Mouse (Mus musculus) WW6 (cell line): Measurements from ENCODE around the gene Cenpp.
"Not testable (repeated sequence)": the region's sequence is repeated elsewhere in the genome, so short reads cannot be mapped to it uniquely, and the experiment has no call there.

ENCODE experiments used
- DNase-seq: peaks from one replicate; pipeline ENCODE4 v3.0.0-alpha.2; 2013; ENCODE audit warnings: low read depth, low spot score

Cenpp gene

GRCm38 (mm10) chr13:49607714-49608113 is 44.9 kb downstream of the Cenpp start, which contains the start of gene Ogn:
Gene Ogn (plus strand): TSS chr13:49608046.
- DNase-seq = no peak

- no peak for DNase-seq
Measured at GRCm38 (mm10) chr13:49603603-49604002, 49.0 kb downstream of the Cenpp start.

- not testable (repeated sequence) for DNase-seq
Measured at GRCm38 (mm10) chr13:49602541-49602940, 50.0 kb downstream of the Cenpp start.

GRCm38 (mm10) chr13:49586062-49586461 is 66.5 kb downstream of the Cenpp start:
- DNase-seq = no peak

- no peak for DNase-seq
Measured at GRCm38 (mm10) chr13:49584307-49585005, 68.1 kb downstream of the Cenpp start.

GRCm38 (mm10) chr13:49583859-49584258 is 68.7 kb downstream of the Cenpp start:
- no peak for DNase-seq

- no peak for DNase-seq
Measured at GRCm38 (mm10) chr13:49581541-49582530, 70.7 kb downstream of the Cenpp start, which contains the start of gene Omd. Gene Omd (plus strand): TSS chr13:49582462.

- DNase-seq = no peak
Measured at GRCm38 (mm10) chr13:49571418-49571817, 81.2 kb downstream of the Cenpp start.

GRCm38 (mm10) chr13:49570371-49570770 is 82.2 kb downstream of the Cenpp start:
- DNase-seq = no peak

- no peak for DNase-seq
Measured at GRCm38 (mm10) chr13:49564347-49564746, 88.2 kb downstream of the Cenpp start.

- no peak for DNase-seq
Measured at GRCm38 (mm10) chr13:49560886-49561285, 91.7 kb downstream of the Cenpp start.

GRCm38 (mm10) chr13:49559185-49559584 is 93.4 kb downstream of the Cenpp start:
- no peak for DNase-seq

- DNase-seq = no peak
Measured at GRCm38 (mm10) chr13:49556924-49557323, 95.7 kb downstream of the Cenpp start.

GRCm38 (mm10) chr13:49556203-49556602 is 96.4 kb downstream of the Cenpp start:
- no peak for DNase-seq

GRCm38 (mm10) chr13:49554519-49554918 is 98.1 kb downstream of the Cenpp start:
- DNase-seq = no peak

- no peak for DNase-seq
Measured at GRCm38 (mm10) chr13:49549616-49550015, 103.0 kb downstream of the Cenpp start.

- DNase-seq = no peak
Measured at GRCm38 (mm10) chr13:49547563-49548150, 104.9 kb downstream of the Cenpp start.

- DNase-seq = no peak
Measured at GRCm38 (mm10) chr13:49546517-49546916, 106.1 kb downstream of the Cenpp start.

GRCm38 (mm10) chr13:49545646-49546045 is 106.9 kb downstream of the Cenpp start:
- DNase-seq = no peak

- no peak for DNase-seq
Measured at GRCm38 (mm10) chr13:49544279-49544678, 108.3 kb downstream of the Cenpp start, which contains the start of gene Aspn. Gene Aspn (plus strand): TSS chr13:49544443.

GRCm38 (mm10) chr13:49538693-49539092 is 113.9 kb downstream of the Cenpp start:
- no peak for DNase-seq

GRCm38 (mm10) chr13:49536946-49537345 is 115.6 kb downstream of the Cenpp start:
- no peak for DNase-seq
